Mouse (Mus musculus): ENCODE measurements around the gene Dhx40.

DNA sequence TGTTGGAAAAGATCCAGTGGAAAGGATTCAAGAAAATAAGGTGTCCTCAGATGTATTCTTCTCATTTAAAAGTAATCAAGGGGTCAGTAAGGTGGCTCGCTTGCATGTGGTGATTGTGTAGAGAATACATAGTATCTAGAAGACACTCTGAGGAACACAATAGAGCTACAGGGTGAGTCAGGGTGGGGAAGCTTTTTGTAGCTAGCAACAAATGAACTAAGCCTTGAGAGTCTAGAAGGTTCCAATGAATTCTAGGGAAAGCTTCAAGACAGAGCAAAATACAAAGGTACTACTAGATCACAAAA, 3.7 kb upstream of the Dhx40 start:
- TF ChIP-seq CTCF (IDR thresholded peaks at IDR 0.05; ENCODE audit: control insufficient read depth, insufficient read depth, insufficient read length): no peak
- no peak for TF ChIP-seq MAX (IDR thresholded peaks at IDR 0.05)
- no peak for TF ChIP-seq MYOG (IDR thresholded peaks at IDR 0.05; ENCODE audit: control insufficient read depth, extremely low read depth, insufficient read length)
- TF ChIP-seq USF1 (IDR thresholded peaks at IDR 0.05; ENCODE audit: low read depth): no peak

Data from C2C12 (cell line).